In genomic region chr5:150020851-150021250, GRCm38 (mm10) we compare ENCODE assay signal across 9 mouse cellular contexts. TPM values are rescaled to one million over a fixed set of nuclear protein-coding genes. Genes with fewer than 3 reads are reported as not detected.
DNase-seq lines count a peak whose midpoint lies in the region; ATAC-seq lines count a peak whose summit lies in the region.
"Had no signal": no experiment of that assay in that cellular context is flagged by ENCODE, and none has a peak within 500 bp of the region (broad histone marks: within the 10 kb centered on the region; RNA-seq: fewer than 3 reads in every experiment).

No protein-coding gene starts in this region.

- H3K27me3 ChIP-seq in forebrain, embryonic 15.5 days = no peaks in the 10 kb centered on the region
- H3K27me3 ChIP-seq in hindbrain, embryonic 12.5 days = no peaks in the 10 kb centered on the region
- no peaks in the 10 kb centered on the region for H3K27me3 ChIP-seq in lung, embryonic 16.5 days (ENCODE audit: control insufficient read depth, insufficient read depth, low read depth, low read length)
- H3K27me3 ChIP-seq: heart, embryonic 13.5 days had no signal

- peak; percentile 52; the same call in 1 of the 2 replicates for ATAC-seq in cerebellum, adult (ENCODE audit: insufficient number of reproducible peaks, low FRiP score, low TSS enrichment)
- ATAC-seq in forebrain, embryonic 15.5 days (replicated peaks) = peak; percentile 83
- ATAC-seq in hindbrain, embryonic 12.5 days (ENCODE audit: low FRiP score) = peak; percentile 69
- ATAC-seq in lung, embryonic 16.5 days (ENCODE audit: low read depth) = peak; percentile 76

- no peak overlapping the region for H3K27ac ChIP-seq in forebrain, embryonic 15.5 days (replicated peaks)
- H3K27ac ChIP-seq in hindbrain, embryonic 12.5 days = no peak overlapping the region
- no peak overlapping the region for H3K27ac ChIP-seq in lung, embryonic 16.5 days (ENCODE audit: low read length)
- H3K27ac ChIP-seq: heart, embryonic 13.5 days had no signal

- H3K4me3 ChIP-seq in forebrain, embryonic 15.5 days = no peak overlapping the region
- no peak overlapping the region for H3K4me3 ChIP-seq in hindbrain, embryonic 12.5 days
- no peak overlapping the region for H3K4me3 ChIP-seq in lung, embryonic 16.5 days (ENCODE audit: low read length)
- H3K4me3 ChIP-seq: heart, embryonic 13.5 days had no signal

- no peak overlapping the region for H3K4me2 ChIP-seq in forebrain, embryonic 15.5 days (replicated peaks)
- H3K4me2 ChIP-seq in hindbrain, embryonic 12.5 days (replicated peaks) = no peak overlapping the region
- H3K4me2 ChIP-seq in lung, embryonic 16.5 days (ENCODE audit: low read depth, low read length) = no peak overlapping the region
- H3K4me2 ChIP-seq: heart, embryonic 13.5 days had no signal

- H3K36me3 ChIP-seq in forebrain, embryonic 15.5 days = no peaks in the 10 kb centered on the region
- H3K36me3 ChIP-seq in hindbrain, embryonic 12.5 days = no peaks in the 10 kb centered on the region
- H3K36me3 ChIP-seq in lung, embryonic 16.5 days (ENCODE audit: control insufficient read depth, insufficient read depth, low read length) = no peaks in the 10 kb centered on the region
- H3K36me3 ChIP-seq: heart, embryonic 13.5 days had no signal

- WGBS in forebrain, embryonic 15.5 days = 4% methylated on average over 6 of the region's 6 CpGs
- 6% methylated on average over 6 of the region's 6 CpGs for WGBS in hindbrain, embryonic 12.5 days
- WGBS in lung, embryonic 16.5 days = 2% methylated on average over 6 of the region's 6 CpGs

- H3K9me3 ChIP-seq in forebrain, embryonic 15.5 days = no peaks in the 10 kb centered on the region
- 0 out of 2 replicates have a peak, but pooled peaks cover 3% of the 10 kb centered on the region for H3K9me3 ChIP-seq in hindbrain, embryonic 12.5 days (replicated peaks)
- H3K9me3 ChIP-seq in lung, embryonic 16.5 days (ENCODE audit: control insufficient read depth, low read length) = peaks cover 5% of the 10 kb centered on the region; the same call in 1 of the 2 replicates

- no peak overlapping the region for H3K9ac ChIP-seq in forebrain, embryonic 15.5 days (replicated peaks)
- H3K9ac ChIP-seq in hindbrain, embryonic 12.5 days = no peak overlapping the region
- no peak overlapping the region for H3K9ac ChIP-seq in lung, embryonic 16.5 days (ENCODE audit: low read length)
- H3K9ac ChIP-seq: heart, embryonic 13.5 days had no signal

- H3K4me1 ChIP-seq in forebrain, embryonic 15.5 days = peaks cover 4% of the 10 kb centered on the region
- peaks cover 4% of the 10 kb centered on the region for H3K4me1 ChIP-seq in hindbrain, embryonic 12.5 days
- H3K4me1 ChIP-seq in lung, embryonic 16.5 days (replicated peaks; ENCODE audit: control insufficient read depth, insufficient read depth, low read length) = no peaks in the 10 kb centered on the region
- H3K4me1 ChIP-seq: heart, embryonic 13.5 days had no signal

- DNase-seq in MEL-GATA-1-ER (ENCODE audit: extremely low read depth, low read depth) = peak; percentile 46
- peak; percentile 63 for DNase-seq in layer of hippocampus, adult 9-10 months (ENCODE audit: low spot score)
- peak; percentile 72 for DNase-seq in ovary, postnatal 36 days (ENCODE audit: low spot score)
- DNase-seq in urinary bladder, adult 18-20 months (ENCODE audit: low spot score in 2 of 2) = peak; percentile 48 to 63

RNA-seq across cellular contexts. Expression of gene Rxfp2, which starts 2.4 kb away (rescaled TPM):
- polyA plus RNA-seq in forebrain, embryonic 15.5 days (2015; fragmentation: Nextera tagmentation; extraction: Ambion mirVana) = 0.27 and 0.60 TPM in 2 replicates
- 0.13 and 0.93 TPM in 2 replicates for polyA plus RNA-seq in hindbrain, embryonic 12.5 days (2016; fragmentation: Nextera tagmentation; extraction: Ambion mirVana)
- polyA plus RNA-seq in lung, embryonic 16.5 days (2015; fragmentation: Nextera tagmentation; extraction: Ambion mirVana) = 0.67 and 0.70 TPM in 2 replicates
